Mouse (Mus musculus) brain, embryonic 14.5 days (tissue): ENCODE measurements at regions not wholly inside any gene's neighbourhood (a gene's known extent, or its start where the extent isn't known, plus 50 kb on each side); places are given as distances from the start of the nearest gene placed in this dataset.

Source experiments
- DNase-seq: peaks from one replicate; pipeline ENCODE4 v3.0.0-alpha.2; 2011; ENCODE audit warnings: low read depth
- CTCF ChIP-seq: fragments of 200-500 bp; IDR thresholded peaks from 2 replicates; pipeline ENCODE4 v1.5.1; 2012; ENCODE audit warnings: inconsistent platforms, mild to moderate bottlenecking, moderate library complexity, borderline replicate concordance; ENCODE audit not compliant: insufficient read depth, insufficient read length; ENCODE audit errors: extremely low read depth
- POLR2A ChIP-seq: fragments of 200-500 bp; IDR thresholded peaks from 2 replicates; pipeline ENCODE4 v1.6.1; 2012; ENCODE audit warnings: mild to moderate bottlenecking, inconsistent platforms, borderline replicate concordance; ENCODE audit not compliant: poor library complexity, insufficient read depth, insufficient read length, severe bottlenecking; ENCODE audit errors: extremely low read depth

- peak; percentile 37 for DNase-seq
- TF ChIP-seq CTCF: no peak
- no peak for TF ChIP-seq POLR2A
Measured at GRCm38 (mm10) chr5:136627671-136628292, 60.5 kb upstream of the Cux1 start.

- DNase-seq: no peak
- no peak for TF ChIP-seq CTCF
- no peak for TF ChIP-seq POLR2A
Measured at GRCm38 (mm10) chr5:136628502-136628901, 61.2 kb upstream of the Cux1 start.

GRCm38 (mm10) chr5:136632286-136632685 lies 60.7 kb upstream of the Myl10 start:
- no peak for DNase-seq
- TF ChIP-seq CTCF (no peak), POLR2A (no peak)

GRCm38 (mm10) chr5:136633901-136634300 lies 59.0 kb upstream of the Myl10 start:
- DNase-seq: peak; percentile 15
- TF ChIP-seq POLR2A: no peak

GRCm38 (mm10) chr5:136635119-136635518 lies 57.8 kb upstream of the Myl10 start:
- TF ChIP-seq CTCF (no peak), POLR2A (no peak)
- DNase-seq: no peak

GRCm38 (mm10) chr5:136636476-136636875 lies 56.5 kb upstream of the Myl10 start:
- DNase-seq: no peak
- TF ChIP-seq CTCF: no peak
- no peak for TF ChIP-seq POLR2A

GRCm38 (mm10) chr5:136637872-136638271 lies 55.1 kb upstream of the Myl10 start:
- peak; percentile 57 for DNase-seq
- no peak for TF ChIP-seq POLR2A
- TF ChIP-seq CTCF: no peak

- TF ChIP-seq CTCF (no peak), POLR2A (no peak)
- no peak for DNase-seq
Measured at GRCm38 (mm10) chr5:136640871-136641619, 51.9 kb upstream of the Myl10 start.

GRCm38 (mm10) chr5:136642208-136642607 lies 50.7 kb upstream of the Myl10 start:
- TF ChIP-seq POLR2A (no peak), CTCF (no peak)
- no peak for DNase-seq
